Mouse (Mus musculus): ENCODE data around the gene Olfr1419. TPM values are rescaled to one million over a fixed set of nuclear protein-coding genes. Genes with fewer than 3 reads are reported as not detected.
"Not testable (repeated sequence)": the region's sequence is repeated elsewhere in the genome, so short reads cannot be mapped to it uniquely, and the experiment has no call there.

Gene Olfr1419
- polyA plus RNA-seq, 1 experiment from 2014 or later, result not detected

DNA sequence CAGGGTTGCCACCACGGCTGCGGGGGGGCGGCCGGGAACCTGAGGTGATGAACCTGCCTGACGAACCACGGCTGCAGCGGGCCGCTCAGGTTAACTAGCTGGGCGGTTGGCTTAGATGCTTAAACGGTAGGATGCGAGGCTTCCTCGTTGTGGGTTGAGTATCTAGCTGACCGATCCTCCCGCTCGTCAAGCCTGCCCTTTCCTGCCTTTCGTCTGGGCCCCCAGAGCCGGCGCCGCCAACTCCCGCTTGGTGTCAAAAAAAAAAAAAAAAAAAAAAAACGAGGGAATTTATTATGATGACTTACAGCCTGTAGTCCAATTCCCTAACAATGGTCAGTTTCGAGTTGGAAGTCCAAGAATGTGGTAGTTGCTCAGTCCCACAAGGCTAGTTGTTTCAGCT lies 3.5 kb upstream of the Olfr1419 start:
- not testable (repeated sequence) for H3K36me3 ChIP-seq (ENCODE audit: control insufficient read depth, insufficient read depth); H3K27me3 ChIP-seq (ENCODE audit: control insufficient read depth, insufficient read depth, low read depth, low read length); H3K4me2 ChIP-seq (ENCODE audit: low read depth, low read length); H3K9me3 ChIP-seq (replicated peaks; ENCODE audit: control insufficient read depth, low read length); H3K4me1 ChIP-seq (ENCODE audit: control insufficient read depth, low read depth, low read length); H3K9ac ChIP-seq (ENCODE audit: low read depth, low read length); H3K4me3 ChIP-seq (ENCODE audit: low read depth, low read length); ATAC-seq (ENCODE audit: low read depth); H3K27ac ChIP-seq (ENCODE audit: low read length)
- WGBS (ENCODE audit: insufficient replicate concordance), result 56% methylated on average over 22 of the region's 22 CpGs

DNA sequence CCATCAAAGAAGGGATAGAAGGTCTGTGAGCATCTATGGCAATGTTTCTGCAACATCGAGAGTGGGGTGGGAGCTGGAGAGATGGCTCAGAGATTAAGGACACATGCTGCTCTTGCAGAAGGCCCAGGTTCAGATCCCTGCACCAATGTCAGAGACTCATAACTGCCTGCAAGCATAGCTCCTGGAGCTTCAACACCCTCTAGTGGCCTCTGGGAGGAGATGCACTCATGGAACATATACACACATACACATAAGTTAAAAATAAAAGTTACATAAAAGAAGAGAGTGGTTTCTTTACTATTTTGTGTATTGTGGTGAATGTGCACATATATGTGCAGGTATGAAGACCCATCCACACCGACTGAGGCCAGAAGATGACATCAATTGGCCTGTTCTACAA lies 7.1 kb downstream of the Olfr1419 start:
- 54% methylated on average over 2 of the region's 2 CpGs for WGBS (ENCODE audit: insufficient replicate concordance)
- Histone ChIP-seq H3K36me3 (ENCODE audit: control insufficient read depth, insufficient read depth) (no peaks in the 10 kb centered on the region), H3K9ac (ENCODE audit: low read depth, low read length) (no peak overlapping the region), H3K4me3 (ENCODE audit: low read depth, low read length) (no peak overlapping the region), H3K4me2 (ENCODE audit: low read depth, low read length) (no peak overlapping the region), H3K27me3 (ENCODE audit: control insufficient read depth, insufficient read depth, low read depth, low read length) (no peaks in the 10 kb centered on the region), H3K9me3 (replicated peaks; ENCODE audit: control insufficient read depth, low read length) (peaks cover 2% of the 10 kb centered on the region; the same call in 1 of the 2 replicates), H3K4me1 (ENCODE audit: control insufficient read depth, low read depth, low read length) (no peaks in the 10 kb centered on the region), H3K27ac (ENCODE audit: low read length) (no peak overlapping the region)
- no peak for ATAC-seq (ENCODE audit: low read depth)

- 80% methylated on average over 1 of the region's 1 CpGs for WGBS (ENCODE audit: insufficient replicate concordance)
- Histone ChIP-seq H3K27me3 (ENCODE audit: control insufficient read depth, insufficient read depth, low read depth, low read length) (no peaks in the 10 kb centered on the region), H3K36me3 (ENCODE audit: control insufficient read depth, insufficient read depth) (no peaks in the 10 kb centered on the region), H3K9ac (ENCODE audit: low read depth, low read length) (no peak within 1 kb of the TSS), H3K4me3 (ENCODE audit: low read depth, low read length) (no peak within 1 kb of the TSS), H3K27ac (ENCODE audit: low read length) (no peak within 1 kb of the TSS), H3K4me1 (ENCODE audit: control insufficient read depth, low read depth, low read length) (no peaks in the 10 kb centered on the region), H3K4me2 (ENCODE audit: low read depth, low read length) (no peak within 1 kb of the TSS), H3K9me3 (replicated peaks; ENCODE audit: control insufficient read depth, low read length) (no peaks in the 10 kb centered on the region)
- no peak for ATAC-seq (ENCODE audit: low read depth)
Observed at GRCm38 (mm10) chr19:11860966-11861365, 13.9 kb downstream of the Olfr1419 start, which contains the start of gene Olfr1418. Olfr1418 (minus strand) TSS chr19:11861066.

DNA sequence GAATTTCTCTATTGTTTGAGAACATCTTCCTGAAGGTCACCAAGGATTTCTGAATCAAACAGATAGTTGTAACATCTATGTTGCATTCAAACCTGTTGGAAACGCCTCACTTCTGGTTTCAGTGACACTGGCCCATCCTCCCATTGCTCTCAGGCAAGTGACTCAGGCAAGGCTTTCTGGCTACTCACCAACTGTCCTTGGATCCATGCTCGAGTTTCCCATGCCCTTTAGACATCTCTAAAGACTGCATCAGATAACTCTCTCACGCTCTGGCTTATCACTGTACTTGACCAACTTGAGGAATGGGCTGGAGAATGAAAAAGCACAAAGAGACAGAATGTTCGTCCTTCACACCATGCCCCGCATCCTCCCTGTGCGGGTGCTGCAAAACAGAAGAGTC lies 18.4 kb downstream of the Olfr1419 start:
- no peak overlapping the region for H3K27ac ChIP-seq (ENCODE audit: low read length)
- no peak overlapping the region for H3K9ac ChIP-seq (ENCODE audit: low read depth, low read length)
- H3K4me3 ChIP-seq (ENCODE audit: low read depth, low read length), result no peak overlapping the region
- no peaks in the 10 kb centered on the region for H3K4me1 ChIP-seq (ENCODE audit: control insufficient read depth, low read depth, low read length)
- H3K9me3 ChIP-seq (replicated peaks; ENCODE audit: control insufficient read depth, low read length), result no peaks in the 10 kb centered on the region
- no peak overlapping the region for H3K4me2 ChIP-seq (ENCODE audit: low read depth, low read length)
- WGBS (ENCODE audit: insufficient replicate concordance), result 59% methylated on average over 6 of the region's 6 CpGs
- ATAC-seq (ENCODE audit: low read depth), result no peak
- H3K27me3 ChIP-seq (ENCODE audit: control insufficient read depth, insufficient read depth, low read depth, low read length), result no peaks in the 10 kb centered on the region
- no peaks in the 10 kb centered on the region for H3K36me3 ChIP-seq (ENCODE audit: control insufficient read depth, insufficient read depth)

DNA sequence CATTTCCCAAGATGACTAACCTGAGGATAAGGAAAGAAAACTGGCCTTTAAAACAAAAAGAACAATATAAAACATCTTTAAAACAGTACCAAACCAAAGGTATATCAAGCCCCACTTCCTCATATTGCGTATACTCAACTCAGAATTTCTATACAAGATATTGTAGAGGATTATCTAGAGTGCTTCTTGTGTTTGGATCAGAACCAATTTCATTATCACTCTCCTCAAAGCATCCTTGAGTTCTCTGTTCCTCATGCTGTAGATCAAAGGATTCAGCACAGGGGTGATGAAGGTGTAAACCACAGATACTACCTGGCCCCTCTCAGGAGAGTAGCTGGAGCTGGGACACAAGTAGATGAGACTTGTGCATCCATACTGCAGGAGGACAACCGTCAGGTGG lies 20.1 kb downstream of the Olfr1419 start:
- H3K4me1 ChIP-seq (ENCODE audit: control insufficient read depth, low read depth, low read length), result no peaks in the 10 kb centered on the region
- no peaks in the 10 kb centered on the region for H3K9me3 ChIP-seq (replicated peaks; ENCODE audit: control insufficient read depth, low read length)
- WGBS (ENCODE audit: insufficient replicate concordance), result 69% methylated on average over 2 of the region's 2 CpGs
- no peak overlapping the region for H3K9ac ChIP-seq (ENCODE audit: low read depth, low read length)
- H3K4me2 ChIP-seq (ENCODE audit: low read depth, low read length), result no peak overlapping the region
- no peak overlapping the region for H3K27ac ChIP-seq (ENCODE audit: low read length)
- H3K4me3 ChIP-seq (ENCODE audit: low read depth, low read length), result no peak overlapping the region
- no peak for ATAC-seq (ENCODE audit: low read depth)
- no peaks in the 10 kb centered on the region for H3K27me3 ChIP-seq (ENCODE audit: control insufficient read depth, insufficient read depth, low read depth, low read length)
- H3K36me3 ChIP-seq (ENCODE audit: control insufficient read depth, insufficient read depth), result no peaks in the 10 kb centered on the region

DNA sequence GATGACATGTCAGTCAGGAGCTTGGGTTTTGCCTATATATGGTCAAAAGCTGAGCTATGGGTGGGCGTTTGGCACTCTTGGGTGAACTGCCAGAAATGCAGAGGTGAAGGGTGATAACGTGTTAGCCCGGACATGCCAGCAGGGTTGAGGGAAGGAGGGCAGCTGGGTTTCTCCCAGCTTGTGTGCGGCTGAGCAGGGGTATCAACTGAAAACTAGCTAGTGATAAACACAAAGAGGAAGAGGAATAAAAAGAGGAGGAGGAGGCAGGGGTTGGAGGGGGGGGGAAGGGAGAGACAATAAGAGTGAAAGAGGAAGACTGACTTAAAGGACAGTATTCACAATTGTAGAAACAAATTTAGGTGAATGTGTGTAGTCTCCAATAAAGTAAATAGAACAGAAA lies 22.3 kb downstream of the Olfr1419 start:
- Histone ChIP-seq H3K4me3 (ENCODE audit: low read depth, low read length) (no peak overlapping the region), H3K27me3 (ENCODE audit: control insufficient read depth, insufficient read depth, low read depth, low read length) (no peaks in the 10 kb centered on the region), H3K4me2 (ENCODE audit: low read depth, low read length) (no peak overlapping the region), H3K9me3 (replicated peaks; ENCODE audit: control insufficient read depth, low read length) (no peaks in the 10 kb centered on the region), H3K4me1 (ENCODE audit: control insufficient read depth, low read depth, low read length) (no peaks in the 10 kb centered on the region), H3K9ac (ENCODE audit: low read depth, low read length) (no peak overlapping the region), H3K36me3 (ENCODE audit: control insufficient read depth, insufficient read depth) (no peaks in the 10 kb centered on the region), H3K27ac (ENCODE audit: low read length) (no peak overlapping the region)
- WGBS (ENCODE audit: insufficient replicate concordance), result 25% methylated on average over 4 of the region's 4 CpGs
- no peak for ATAC-seq (ENCODE audit: low read depth)

DNA sequence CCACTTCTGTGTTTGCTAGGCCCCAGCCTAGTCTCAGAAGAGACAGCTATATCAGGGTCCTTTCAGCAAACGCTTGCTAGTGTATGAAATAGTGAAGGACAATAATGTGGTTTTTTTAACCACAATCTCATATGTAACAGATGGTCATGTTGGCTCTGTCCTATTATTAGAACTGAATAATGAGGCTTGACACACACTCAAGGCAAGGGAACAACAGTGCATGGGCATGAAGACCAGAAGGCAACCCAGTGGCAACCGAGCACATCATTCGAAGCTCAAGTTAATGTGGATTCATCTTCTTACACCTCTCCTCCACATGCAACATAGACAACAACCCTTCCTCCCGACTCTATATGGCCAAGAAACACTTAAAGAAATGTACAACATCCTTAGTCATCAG lies 28.6 kb downstream of the Olfr1419 start:
- Histone ChIP-seq H3K4me3 (ENCODE audit: low read depth, low read length) (no peak overlapping the region), H3K4me1 (ENCODE audit: control insufficient read depth, low read depth, low read length) (no peaks in the 10 kb centered on the region), H3K4me2 (ENCODE audit: low read depth, low read length) (no peak overlapping the region), H3K36me3 (ENCODE audit: control insufficient read depth, insufficient read depth) (no peaks in the 10 kb centered on the region), H3K9me3 (replicated peaks; ENCODE audit: control insufficient read depth, low read length) (no peaks in the 10 kb centered on the region), H3K27me3 (ENCODE audit: control insufficient read depth, insufficient read depth, low read depth, low read length) (no peaks in the 10 kb centered on the region), H3K9ac (ENCODE audit: low read depth, low read length) (no peak overlapping the region), H3K27ac (ENCODE audit: low read length) (no peak overlapping the region)
- no peak for ATAC-seq (ENCODE audit: low read depth)
- WGBS (ENCODE audit: insufficient replicate concordance), result 40% methylated on average over 4 of the region's 4 CpGs

DNA sequence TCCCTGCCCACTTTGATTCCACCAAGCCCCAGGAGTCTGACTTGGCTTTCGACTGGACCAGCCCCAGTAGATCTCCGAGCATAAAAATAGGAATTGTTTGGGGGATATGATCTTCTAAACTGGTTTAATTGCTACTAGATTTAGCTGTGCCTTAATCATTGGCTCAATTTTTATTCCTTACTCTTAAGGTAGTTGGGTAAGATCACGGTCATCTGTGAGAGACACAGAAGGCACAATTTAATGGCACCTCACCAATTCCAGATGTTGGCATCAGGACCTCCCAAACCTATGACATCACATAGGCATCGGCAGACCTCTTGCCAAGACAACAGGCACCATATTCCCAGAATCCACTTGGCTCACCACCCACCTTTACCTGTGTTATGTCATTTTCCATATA lies 35.8 kb downstream of the Olfr1419 start, which contains the start of gene Olfr1417:
Olfr1417 (minus strand) TSS at position 101 of the 400 bp plus-strand sequence.
- H3K4me1 ChIP-seq (ENCODE audit: control insufficient read depth, low read depth, low read length), result no peaks in the 10 kb centered on the region
- no peak for ATAC-seq (ENCODE audit: low read depth)
- WGBS (ENCODE audit: insufficient replicate concordance), result 66% methylated on average over 4 of the region's 4 CpGs

DNA sequence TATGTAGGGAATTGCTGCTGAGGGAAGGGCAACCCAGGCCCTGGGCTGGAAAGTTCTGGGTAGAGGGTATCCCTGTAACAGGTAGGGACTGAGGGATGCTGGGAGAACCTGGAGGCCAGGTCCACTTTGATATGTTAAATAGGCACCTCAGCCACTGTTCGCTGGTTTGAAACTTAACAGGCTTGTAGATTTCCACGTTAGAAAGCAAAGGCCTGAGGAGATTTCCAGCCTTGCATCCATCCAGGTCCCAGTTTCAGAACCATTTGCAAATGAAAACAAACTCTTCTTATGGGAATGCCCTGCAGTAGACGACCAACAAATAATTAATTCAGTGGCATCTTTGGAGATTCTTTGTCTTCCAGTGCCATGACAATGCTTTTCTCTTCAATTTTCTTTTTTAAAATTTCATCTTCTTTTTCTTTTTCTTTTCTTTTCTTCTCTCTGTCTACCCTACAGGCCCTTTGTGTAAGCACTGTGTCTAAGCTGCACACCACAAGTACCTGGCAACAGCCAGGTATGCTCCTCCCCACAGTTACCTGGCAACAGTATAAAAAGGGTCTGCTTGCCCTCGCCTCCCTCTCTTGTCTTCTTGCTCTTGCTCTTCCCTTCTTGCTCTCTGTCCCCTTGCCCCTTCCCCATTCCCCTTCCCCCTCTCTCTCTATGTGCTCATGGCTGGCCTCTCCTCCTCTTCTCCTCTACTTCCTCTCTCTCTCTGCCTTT lies 51.4 kb downstream of the Olfr1419 start:
- H3K27me3 ChIP-seq (ENCODE audit: control insufficient read depth, insufficient read depth, low read depth, low read length), result peaks cover 22% of the 10 kb centered on the region
- no peak for ATAC-seq (ENCODE audit: low read depth)
- 25% methylated on average over 4 of the region's 4 CpGs for WGBS (ENCODE audit: insufficient replicate concordance)
- H3K9ac ChIP-seq (ENCODE audit: low read depth, low read length), result no peak overlapping the region
- H3K27ac ChIP-seq (ENCODE audit: low read length), result no peak overlapping the region
- no peaks in the 10 kb centered on the region for H3K36me3 ChIP-seq (ENCODE audit: control insufficient read depth, insufficient read depth)
- H3K4me1 ChIP-seq (ENCODE audit: control insufficient read depth, low read depth, low read length), result no peaks in the 10 kb centered on the region; the same call in none of the 2 replicates
- no peak overlapping the region for H3K4me2 ChIP-seq (ENCODE audit: low read depth, low read length)
- no peaks in the 10 kb centered on the region for H3K9me3 ChIP-seq (replicated peaks; ENCODE audit: control insufficient read depth, low read length)
- H3K4me3 ChIP-seq (ENCODE audit: low read depth, low read length), result no peak overlapping the region

More for the DNA sequence above, 35.8 kb downstream of the Olfr1419 start, which contains the start of gene Olfr1417:
- H3K9me3 ChIP-seq (replicated peaks; ENCODE audit: control insufficient read depth, low read length), result no peaks in the 10 kb centered on the region
- no peaks in the 10 kb centered on the region for H3K27me3 ChIP-seq (ENCODE audit: control insufficient read depth, insufficient read depth, low read depth, low read length)
- no peak within 1 kb of the TSS for H3K9ac ChIP-seq (ENCODE audit: low read depth, low read length)
- no peak within 1 kb of the TSS for H3K27ac ChIP-seq (ENCODE audit: low read length)
- no peak within 1 kb of the TSS for H3K4me3 ChIP-seq (ENCODE audit: low read depth, low read length)
- no peak within 1 kb of the TSS for H3K4me2 ChIP-seq (ENCODE audit: low read depth, low read length)
- no peaks in the 10 kb centered on the region for H3K36me3 ChIP-seq (ENCODE audit: control insufficient read depth, insufficient read depth)
